Mouse (Mus musculus) cerebellum, adult (tissue): ENCODE data around the gene B3gat2.

Experiments used
- ATAC-seq: cut with Nextera tagmentation; 2 replicates; pipeline ENCODE4 v1.9.2; 2017; ENCODE audit warnings: mild to moderate bottlenecking, moderate library complexity, mixed read lengths; ENCODE audit not compliant: insufficient number of reproducible peaks, low FRiP score, low TSS enrichment

Gene B3gat2

DNA sequence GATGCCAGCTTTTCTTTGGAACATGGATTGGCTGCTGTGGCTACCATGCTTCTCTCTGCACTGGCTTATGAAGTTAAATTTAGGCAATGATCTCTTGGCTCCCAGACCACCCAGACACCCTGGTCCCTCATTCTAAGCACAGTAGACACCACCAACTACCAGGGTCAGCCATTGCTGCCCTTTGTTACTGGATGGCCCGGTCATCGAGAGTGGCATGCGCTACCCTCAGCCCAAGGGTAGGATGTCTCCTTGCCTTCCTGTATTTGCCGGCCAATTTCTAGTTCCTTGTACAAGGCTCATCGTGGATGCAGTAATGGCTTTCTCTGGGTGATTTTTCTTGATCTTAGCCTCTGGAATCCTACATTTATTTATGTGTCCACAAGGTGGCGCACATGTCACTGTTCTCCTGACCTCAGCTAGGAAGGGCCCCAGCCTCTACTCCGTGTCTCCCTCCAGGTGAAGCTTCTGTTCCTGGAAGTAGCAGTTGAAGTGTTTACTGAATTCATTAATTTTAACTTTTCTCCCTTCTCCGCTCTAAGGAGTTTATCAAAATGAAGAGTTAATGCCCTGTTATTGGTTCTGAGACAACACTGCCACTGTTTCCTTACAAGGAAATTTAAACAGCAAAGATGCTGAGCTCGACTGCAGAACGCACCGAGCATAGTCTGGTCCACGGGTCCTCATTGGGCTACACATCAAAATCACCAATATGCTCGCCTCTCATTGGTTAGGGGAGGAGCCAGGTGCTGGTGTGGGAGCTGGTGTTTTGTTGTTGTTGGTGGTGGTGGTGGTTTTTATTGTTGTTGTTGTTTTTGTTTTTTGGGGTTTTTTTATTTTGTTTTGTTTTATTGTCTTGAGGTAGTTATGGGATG lies 65.6 kb downstream of the B3gat2 start:
- peak; percentile 84 for ATAC-seq

DNA sequence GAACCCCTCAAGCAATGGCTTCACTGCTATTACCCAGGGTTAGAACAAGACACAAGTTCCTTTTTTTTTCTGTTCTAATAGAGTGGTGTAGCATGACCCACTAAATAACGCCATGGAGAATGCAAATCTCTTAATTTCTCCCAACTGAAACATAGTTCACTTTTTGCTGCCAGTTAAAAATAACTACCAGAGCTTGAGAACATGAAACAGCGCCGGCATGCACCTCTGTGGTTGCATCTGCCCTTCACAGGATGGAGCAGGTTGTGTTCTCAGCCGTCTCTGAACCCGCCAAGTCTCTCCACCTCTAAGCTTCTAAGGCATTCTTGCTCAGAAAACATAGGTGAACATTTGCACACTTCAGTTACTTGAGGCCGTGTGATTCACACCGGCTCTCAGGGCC lies 72.7 kb downstream of the B3gat2 start:
- no peak for ATAC-seq

DNA sequence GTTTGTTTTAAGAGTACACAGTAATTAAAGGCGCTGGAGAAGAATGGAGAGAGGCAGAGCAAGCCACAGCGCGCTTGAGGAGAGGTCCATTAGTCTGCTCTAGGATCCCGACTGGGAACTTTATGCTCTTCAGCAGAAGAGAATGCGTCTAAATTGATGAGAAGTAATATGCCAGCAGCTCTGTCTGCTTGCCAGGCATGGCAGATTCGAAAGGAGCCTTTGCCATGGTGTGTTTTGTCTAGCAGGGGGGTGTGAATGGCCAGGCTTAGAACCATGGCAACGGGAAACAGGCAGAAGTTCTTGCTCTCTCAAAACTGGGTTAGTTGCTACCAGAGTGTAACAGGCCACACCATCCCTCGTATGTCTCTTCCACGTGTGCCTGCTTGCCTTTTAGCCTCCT lies 73.3 kb downstream of the B3gat2 start:
- ATAC-seq = no peak

DNA sequence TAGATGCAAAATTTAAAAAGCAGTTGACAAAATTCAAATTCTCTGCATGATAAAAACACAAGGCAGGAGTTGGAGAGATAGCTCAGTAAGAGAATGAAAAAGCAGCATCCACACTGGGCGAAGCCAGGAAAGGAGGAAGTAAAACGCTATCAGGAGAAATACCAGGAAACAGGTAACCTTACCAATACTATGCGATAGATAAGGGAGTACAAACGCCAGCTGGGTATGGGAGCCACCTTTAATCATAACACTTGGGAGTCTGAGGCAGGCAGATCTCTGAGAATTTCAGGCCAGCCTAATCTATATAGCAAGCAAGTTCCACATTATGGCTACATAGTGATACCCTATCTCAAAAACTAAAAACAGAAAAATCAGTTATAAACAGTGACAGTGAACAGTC lies 75.1 kb downstream of the B3gat2 start:
- ATAC-seq = no peak

DNA sequence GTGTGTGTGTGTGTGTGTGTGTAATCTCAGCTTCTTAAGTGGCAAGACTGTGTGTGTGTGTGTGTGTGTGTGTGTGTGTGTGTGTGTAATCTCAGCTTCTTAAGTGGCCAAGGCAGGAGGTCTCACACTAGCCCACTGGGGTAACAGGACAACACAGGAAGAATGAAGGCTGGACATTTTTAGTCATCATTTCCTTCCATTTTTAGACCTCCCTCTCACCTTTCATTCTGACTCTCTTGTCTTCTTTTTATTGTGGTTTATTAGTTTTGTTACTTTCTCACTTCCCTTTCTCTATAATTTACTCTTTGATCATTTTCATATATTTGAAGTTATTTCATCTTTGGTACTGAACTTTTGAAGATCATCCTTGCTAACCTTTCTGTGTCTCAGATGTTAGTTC lies 79.4 kb downstream of the B3gat2 start:
- no peak for ATAC-seq

DNA sequence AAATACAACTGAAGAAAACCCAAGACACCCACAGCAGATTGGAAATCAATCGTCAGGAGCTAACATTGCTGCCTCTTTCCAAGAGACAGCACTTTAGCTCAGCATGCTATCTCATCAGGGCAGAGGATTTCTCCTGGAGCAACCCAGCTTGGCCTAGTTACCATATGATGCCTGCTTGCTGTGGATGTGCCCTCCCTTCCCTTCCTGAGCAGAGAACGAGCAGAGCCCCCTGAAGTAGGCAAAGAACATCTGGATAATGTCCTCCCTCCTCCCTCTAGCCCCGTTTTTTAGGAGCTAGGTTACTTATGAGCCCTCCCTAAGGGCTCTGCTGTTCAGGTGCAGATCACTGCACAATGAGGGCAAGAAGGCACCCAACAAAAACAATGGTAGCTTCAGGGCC lies 81.1 kb downstream of the B3gat2 start:
- no peak for ATAC-seq

DNA sequence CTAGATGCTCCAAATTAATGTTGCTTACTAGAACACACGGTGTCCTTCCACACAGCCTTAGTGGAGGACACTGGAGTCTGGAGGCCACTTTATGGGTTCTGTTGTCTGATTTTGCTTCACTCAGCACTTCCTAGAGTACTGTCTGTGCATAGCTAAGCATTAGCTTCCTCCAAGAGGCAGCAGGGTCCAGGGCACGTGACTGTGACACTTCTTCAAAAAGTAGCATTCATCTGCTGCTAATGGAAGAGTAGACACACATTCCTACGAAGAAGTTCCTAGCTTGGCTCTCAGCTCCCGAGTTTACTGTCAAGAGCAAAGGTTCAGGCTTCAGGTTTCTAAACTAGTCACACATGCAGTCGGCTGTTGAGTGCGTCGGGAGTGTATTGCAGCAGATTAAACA lies 82.2 kb downstream of the B3gat2 start:
- ATAC-seq = no peak

DNA sequence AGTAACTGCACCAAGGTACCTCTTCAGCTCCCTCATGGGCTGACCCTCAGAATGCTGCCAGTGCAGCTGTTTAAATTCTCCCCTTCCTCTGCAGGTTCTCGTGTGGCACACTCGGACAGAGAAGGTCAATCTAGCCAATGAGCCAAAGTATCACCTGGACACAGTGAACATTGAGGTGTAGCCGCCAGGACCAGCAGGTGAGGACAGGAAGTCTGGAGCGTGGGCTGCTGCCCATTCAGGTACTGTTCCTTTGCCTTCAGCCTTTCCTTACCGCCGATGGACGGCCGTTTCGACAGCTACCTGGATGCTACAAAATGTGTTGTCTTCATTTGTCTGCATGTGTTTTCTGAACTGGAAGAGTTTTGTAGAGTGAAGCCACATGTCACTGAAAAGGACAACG lies 83.5 kb downstream of the B3gat2 start:
- ATAC-seq = no peak

DNA sequence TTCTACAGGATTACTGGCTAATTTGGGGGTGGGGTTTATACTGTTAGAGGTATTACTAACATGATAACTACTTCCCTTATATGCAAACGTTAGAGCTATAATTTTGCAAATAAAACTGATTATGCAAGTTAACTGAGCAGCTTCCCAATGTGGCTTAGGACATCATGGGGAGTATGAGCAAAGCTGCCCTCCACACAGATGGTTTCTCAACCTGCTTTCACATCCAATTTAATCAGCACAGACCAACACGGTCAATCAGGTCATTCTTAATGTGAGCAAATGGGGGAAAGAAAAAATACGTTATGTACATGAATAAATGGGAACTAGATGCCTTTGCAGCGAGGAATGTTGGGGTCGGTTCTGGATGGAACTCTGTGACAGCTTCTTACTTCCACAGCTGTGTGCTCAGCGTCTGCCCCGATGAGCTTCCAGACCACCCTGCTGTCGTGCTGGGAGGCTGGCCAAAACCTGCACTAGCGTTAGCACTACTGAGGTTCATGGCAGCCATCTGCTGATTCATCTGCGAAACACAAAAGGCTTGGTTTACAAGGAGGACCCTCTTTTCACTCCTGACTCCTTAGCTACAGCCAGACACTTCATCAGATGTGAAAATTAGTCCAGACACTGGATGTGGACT lies 84.6 kb downstream of the B3gat2 start:
- ATAC-seq = peak; percentile 79

DNA sequence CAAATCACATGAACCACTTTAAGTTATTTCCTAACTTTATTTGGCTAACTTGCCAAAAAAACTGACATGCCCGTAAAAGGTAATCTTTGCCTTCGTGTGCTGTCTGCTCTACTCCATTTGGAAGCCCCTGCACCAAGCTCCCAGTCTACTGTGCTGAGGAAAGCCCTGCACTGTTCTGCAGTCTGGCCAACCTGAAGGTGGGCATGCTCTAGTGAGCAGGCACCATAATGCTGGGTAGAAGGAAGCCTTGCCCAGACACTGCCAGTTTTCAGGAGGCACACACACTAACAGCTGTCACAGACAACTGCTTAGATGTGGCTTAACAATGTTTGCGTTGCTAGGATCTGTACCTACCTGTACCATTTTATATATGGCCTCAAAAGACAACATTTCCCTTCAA lies 94.1 kb downstream of the B3gat2 start:
- ATAC-seq = no peak

DNA sequence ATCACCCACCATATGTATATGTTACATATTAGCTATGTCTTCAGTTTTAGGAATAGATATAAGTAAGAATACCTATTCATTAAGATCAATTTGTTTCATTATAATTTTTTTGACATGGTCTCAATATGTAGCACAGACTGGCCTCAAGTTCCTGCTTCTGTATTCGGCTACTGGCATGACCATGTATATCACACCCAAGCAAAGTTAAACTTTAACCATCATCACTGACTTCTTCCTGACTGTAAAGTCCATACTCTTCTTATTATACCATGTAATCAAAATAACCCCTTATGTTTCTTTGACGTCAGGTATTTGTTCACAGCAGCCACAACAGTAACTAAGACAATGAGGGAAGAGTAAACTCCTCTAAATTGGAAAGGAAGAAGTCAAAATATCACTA lies 99.4 kb downstream of the B3gat2 start:
- no peak for ATAC-seq

DNA sequence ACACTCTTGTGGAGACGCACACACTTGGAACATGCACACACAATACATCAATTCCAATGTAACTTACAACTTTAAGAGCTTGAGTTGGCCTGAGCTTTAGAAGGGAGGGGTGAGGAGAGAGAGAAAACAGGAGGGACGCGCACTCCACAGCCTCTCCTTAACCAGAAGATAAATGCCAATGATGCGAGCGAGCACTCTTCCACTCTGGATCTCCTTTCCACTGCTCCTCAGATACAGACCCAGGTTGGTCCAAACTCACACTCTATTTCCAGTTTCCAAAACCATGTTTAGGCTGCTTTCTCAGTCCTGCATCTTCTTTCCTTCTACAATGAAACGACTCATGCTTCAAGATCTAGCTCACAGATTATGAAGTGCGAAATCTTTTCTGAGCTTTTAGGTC lies 104.0 kb downstream of the B3gat2 start:
- no peak for ATAC-seq

DNA sequence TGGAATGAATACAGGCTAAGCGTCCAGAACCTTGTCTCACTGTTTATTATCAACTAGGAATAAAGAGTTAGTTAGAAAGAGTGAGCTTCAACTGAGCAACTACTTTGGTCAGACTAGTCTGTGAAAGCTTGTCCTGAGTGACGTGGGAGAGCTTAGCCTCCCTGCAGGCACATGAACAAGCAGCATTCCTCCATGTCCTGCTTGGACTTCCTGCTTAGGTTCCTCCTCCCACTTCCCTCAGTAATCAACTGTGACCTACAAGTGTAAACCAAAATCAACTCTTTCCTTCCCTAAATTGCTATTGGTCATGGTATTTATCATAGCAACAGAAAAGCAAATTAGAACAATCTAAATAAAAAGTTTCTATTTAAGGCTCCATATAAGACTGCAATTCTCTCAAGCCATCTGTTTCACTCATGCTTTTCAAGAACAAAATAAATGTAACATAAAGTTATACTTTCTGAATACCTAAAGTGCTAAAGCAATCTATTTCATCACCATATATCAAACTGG lies 105.9 kb downstream of the B3gat2 start:
- ATAC-seq = no peak

DNA sequence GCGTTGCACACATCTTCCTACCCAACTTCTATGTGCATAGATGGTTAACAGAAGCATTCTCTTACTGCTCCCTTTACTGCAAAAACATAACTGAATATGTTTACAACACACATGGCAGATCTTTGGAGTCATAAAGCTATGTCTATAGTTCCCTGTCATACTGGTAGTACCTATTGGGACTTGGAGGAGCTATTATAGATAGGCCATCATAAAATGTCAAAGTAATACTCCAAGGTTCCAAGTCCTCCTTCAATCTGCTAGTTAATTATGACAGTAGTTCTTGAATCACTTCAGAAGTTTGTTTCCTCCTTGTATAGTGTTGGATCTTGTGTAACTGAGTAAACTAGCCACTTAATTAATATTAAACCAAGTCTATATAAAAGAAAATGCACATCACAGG lies 110.6 kb downstream of the B3gat2 start:
- ATAC-seq = no peak

DNA sequence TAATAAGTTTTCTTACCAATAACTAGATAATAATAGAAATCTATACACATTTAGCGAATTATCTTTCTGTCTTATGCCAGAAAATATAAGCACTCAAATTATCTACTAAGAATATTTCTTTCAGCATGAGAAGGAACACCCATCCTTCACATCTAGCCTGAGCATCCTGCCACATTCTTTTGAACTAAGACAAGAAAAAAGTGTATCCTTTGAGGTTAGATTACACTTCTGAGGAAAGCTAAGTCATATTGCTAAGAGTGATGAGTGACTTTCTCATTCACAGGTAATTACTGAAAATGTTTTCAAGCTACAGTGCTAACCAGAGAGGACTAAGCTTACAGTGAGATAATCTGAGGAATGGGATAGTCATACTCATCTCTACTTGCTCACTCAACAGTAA lies 121.1 kb downstream of the B3gat2 start:
- ATAC-seq = no peak

DNA sequence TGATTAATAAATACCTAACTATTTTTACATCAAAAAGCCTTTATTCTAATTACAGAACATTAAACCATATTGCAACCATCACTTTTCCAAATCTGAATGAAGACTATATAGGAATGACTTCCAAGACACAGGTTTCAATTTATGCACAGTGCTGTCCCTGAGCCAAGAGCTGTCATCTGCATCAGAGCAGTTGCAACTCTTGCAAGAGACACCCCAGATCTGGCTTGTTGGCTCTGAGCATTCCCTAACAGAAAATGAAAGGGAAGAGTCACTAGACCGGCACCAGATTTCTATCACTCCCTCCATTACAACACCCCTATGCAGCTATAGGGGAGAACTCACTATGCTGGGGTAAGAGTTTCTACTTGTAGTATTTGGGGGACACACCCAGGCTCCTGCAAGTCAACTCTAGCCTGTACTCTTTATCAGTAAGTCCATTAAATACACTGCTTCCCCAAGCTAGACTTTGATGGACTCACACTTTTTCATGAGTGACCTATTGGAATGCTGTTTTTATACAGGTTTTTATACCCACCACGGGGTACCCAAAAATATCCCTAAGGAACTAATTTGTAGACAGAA lies 122.6 kb downstream of the B3gat2 start:
- ATAC-seq = 0 out of 2 replicates have a peak, but pooled peaks have one; percentile 40

DNA sequence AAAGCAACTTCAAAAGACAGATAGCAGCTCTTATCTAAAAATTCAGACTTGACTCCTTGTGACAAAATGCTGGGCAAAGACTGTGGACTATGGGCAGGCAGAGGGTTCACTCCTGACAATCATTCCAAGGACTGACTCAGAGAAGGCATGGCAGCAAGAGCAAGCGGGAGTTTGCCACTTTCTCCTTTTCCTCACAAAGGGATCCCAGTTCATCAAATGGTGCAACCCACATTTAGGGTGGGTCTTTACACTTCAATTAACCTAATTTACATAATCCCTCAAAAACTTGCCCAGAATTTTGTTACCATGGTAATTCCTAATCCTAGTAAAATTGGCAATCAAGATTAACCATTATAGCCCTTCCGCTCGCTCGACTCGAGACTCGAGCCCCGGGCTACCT lies 123.4 kb downstream of the B3gat2 start:
- no peak for ATAC-seq

DNA sequence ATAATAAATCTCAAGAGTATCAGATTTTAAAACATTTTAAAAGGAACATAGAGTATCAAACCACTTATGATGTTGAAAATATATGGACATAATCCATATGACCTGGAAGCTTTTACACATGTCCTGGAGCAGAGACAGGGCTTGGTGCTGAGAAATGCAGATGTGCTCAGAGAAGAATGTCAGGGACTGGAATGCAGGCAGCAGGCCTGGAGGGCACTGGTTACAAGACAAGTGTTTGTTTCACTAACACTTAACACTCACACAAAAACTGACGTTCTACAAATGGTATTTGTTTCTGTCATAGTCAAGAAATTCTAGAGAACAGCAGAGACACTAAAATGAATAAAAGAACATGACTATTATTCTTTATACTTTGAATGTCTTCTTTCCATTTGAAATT lies 130.5 kb downstream of the B3gat2 start:
- no peak for ATAC-seq
